Mouse (Mus musculus) ES-Bruce4 (cell line): ENCODE measurements around the gene Jdp2. TPM values are rescaled to one million over a fixed set of nuclear protein-coding genes. Genes with fewer than 3 reads are reported as not detected.

Experiments used
- H3K27ac ChIP-seq: 2 replicates; pipeline ENCODE4 v1.5.1; 2012; ENCODE audit warnings: low read length, inconsistent platforms; ENCODE audit not compliant: insufficient read depth
- H3K27me3 ChIP-seq: 2 replicates; pipeline ENCODE4 v1.6.1; 2012; ENCODE audit warnings: mild to moderate bottlenecking, low read length, inconsistent platforms; ENCODE audit not compliant: control insufficient read depth, poor library complexity, insufficient read depth, severe bottlenecking
- H3K36me3 ChIP-seq: 2 replicates; pipeline ENCODE4 v1.6.1; 2012; ENCODE audit warnings: inconsistent platforms, mild to moderate bottlenecking, low read length, moderate library complexity; ENCODE audit not compliant: control insufficient read depth, poor library complexity, insufficient read depth, severe bottlenecking
- H3K4me1 ChIP-seq: one replicate; pipeline ENCODE4 v1.8.1; 2011; ENCODE audit warnings: low read length; ENCODE audit not compliant: control insufficient read depth, insufficient read depth
- H3K4me3 ChIP-seq: 2 replicates; pipeline ENCODE4 v1.5.1; 2011; ENCODE audit warnings: low read depth, mild to moderate bottlenecking, low read length
- H3K9ac ChIP-seq: 2 replicates; pipeline ENCODE4 v1.6.1; 2012; ENCODE audit warnings: low read depth, mild to moderate bottlenecking, inconsistent platforms; ENCODE audit not compliant: poor library complexity, severe bottlenecking
- H3K9me3 ChIP-seq: replicated peaks from 2 replicates; pipeline ENCODE4 v1.6.1; 2012; ENCODE audit warnings: mild to moderate bottlenecking, low read length, inconsistent platforms; ENCODE audit not compliant: control insufficient read depth, poor library complexity, insufficient read depth, severe bottlenecking
- CTCF ChIP-seq: IDR thresholded peaks from one replicate; pipeline ENCODE4 v1.8.1; 2011; ENCODE audit warnings: low read depth, low read length
- EP300 ChIP-seq: IDR thresholded peaks from 2 replicates; pipeline ENCODE4 v1.6.1; 2011; ENCODE audit warnings: low read depth, low read length; ENCODE audit not compliant: insufficient read depth
- POLR2A ChIP-seq: IDR thresholded peaks from one replicate; pipeline ENCODE4 v1.8.1; 2011; ENCODE audit warnings: low read length; ENCODE audit not compliant: insufficient read depth
- polyA plus RNA-seq: library from polyadenylated mRNA; stranded (reverse); fragments of >200 nt; gene quantifications from 2 replicates; pipeline ENCODE4 v1.2.4, GENCODE M21; 2011; ENCODE audit warnings: low read depth; ENCODE audit not compliant: missing spikeins, insufficient read depth, insufficient read length

Jdp2 gene
- polyA plus RNA-seq, 1 experiment = 14.0 TPM

- Histone ChIP-seq H3K27me3 (0 out of 2 replicates have a peak, but pooled peaks cover 7% of the 10 kb centered on the region), H3K4me3 (no peak overlapping the region), H3K27ac (no peak overlapping the region), H3K36me3 (no peaks in the 10 kb centered on the region), H3K4me1 (no peaks in the 10 kb centered on the region), H3K9ac (no peak overlapping the region), H3K9me3 (no peaks in the 10 kb centered on the region)
- TF ChIP-seq EP300 = no peak
- TF ChIP-seq POLR2A = no peak
- TF ChIP-seq CTCF = no peak
These were observed 4.9 kb downstream of the Jdp2 start for GRCm38 (mm10) chr12:85603767-85604166.

DNA sequence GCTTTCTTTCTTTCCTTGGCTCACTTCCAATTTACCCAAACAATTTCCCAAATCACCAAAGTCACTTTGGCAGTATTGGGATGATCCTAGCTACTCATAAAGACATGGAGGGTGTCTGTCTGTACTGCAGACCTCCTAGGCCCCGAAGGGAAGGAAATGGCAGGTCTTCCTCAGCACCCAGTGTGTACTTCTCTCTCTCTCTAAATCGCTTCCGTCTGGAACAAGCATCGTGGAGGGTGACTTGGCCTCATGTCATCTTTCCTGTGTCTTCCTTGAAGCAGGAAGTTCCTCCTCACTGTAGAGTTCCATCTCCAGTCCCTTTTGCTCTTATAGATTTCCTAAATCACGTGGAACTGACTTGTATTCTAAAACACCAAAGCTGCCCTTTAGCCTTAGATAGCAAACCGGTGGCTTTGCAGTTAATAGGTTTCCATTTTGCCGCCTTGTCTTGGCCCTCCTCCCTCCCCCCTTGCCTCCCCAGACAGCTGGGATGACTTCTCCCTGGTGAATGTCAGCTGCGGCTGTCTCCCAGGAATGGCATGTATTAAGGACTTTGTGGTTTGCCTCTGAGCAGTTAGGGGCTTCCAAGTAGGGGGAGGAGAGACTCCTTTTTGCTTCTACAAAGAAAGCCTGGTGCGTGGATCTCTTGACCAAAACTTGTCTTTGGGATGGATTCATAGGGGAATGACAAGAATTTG lies 5.6 kb downstream of the Jdp2 start:
- TF ChIP-seq CTCF (no peak), POLR2A (no peak), EP300 (no peak)
- Histone ChIP-seq H3K4me1 (no peaks in the 10 kb centered on the region), H3K27ac (no peak overlapping the region), H3K4me3 (no peak overlapping the region), H3K27me3 (0 out of 2 replicates have a peak, but pooled peaks cover 4% of the 10 kb centered on the region), H3K9ac (no peak overlapping the region), H3K9me3 (no peaks in the 10 kb centered on the region), H3K36me3 (no peaks in the 10 kb centered on the region)

DNA sequence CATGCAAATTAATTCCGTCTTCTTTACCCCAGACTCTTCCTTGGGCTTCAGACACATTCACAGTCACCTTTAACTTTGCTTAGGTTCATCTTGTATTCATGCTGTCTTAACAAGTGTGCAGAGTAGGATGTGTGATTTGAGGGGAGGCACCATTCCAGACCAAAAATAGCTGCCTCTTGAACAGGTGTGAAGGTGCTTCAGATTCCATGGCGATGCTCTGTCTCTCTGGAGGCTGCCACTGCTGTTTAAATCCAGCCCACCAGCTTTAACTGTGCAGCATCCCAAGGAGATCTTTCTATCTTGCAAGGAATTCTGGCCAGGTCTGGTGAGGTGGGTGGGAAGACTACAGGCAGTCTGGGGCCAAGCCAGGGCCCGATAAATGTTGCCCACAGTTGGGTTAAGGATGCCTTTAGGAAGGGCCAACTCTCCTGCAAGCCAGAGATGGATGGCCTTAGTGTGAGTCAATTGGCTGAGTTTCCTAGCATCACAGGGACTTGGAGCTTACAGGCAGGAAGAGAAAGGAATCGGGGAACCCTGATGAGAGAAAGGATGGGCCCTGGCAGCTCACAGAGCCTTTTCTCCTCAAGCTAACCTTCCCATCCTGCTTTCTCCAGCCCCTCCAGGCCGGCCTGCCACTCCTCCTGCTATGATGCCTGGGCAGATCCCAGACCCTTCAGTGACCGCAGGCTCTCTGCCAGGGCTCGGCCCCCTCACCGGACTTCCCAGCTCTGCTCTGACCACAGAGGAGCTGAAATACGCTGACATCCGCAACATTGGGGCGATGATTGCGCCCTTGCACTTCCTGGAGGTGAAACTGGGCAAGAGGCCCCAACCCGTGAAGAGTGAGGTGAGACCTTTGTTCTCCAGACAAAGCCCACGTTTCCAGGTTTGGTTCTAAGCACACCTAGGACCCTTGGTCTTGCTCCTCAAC lies 9.0 kb downstream of the Jdp2 start:
- H3K4me3 ChIP-seq = no peak overlapping the region
- H3K4me1 ChIP-seq = no peaks in the 10 kb centered on the region
- no peaks in the 10 kb centered on the region for H3K27me3 ChIP-seq
- H3K9me3 ChIP-seq = no peaks in the 10 kb centered on the region
- H3K9ac ChIP-seq = no peak overlapping the region
- no peak overlapping the region for H3K27ac ChIP-seq
- H3K36me3 ChIP-seq = no peaks in the 10 kb centered on the region; the same call in 1 of the 2 replicates
- TF ChIP-seq EP300 (no peak), POLR2A (no peak), CTCF (no peak)

DNA sequence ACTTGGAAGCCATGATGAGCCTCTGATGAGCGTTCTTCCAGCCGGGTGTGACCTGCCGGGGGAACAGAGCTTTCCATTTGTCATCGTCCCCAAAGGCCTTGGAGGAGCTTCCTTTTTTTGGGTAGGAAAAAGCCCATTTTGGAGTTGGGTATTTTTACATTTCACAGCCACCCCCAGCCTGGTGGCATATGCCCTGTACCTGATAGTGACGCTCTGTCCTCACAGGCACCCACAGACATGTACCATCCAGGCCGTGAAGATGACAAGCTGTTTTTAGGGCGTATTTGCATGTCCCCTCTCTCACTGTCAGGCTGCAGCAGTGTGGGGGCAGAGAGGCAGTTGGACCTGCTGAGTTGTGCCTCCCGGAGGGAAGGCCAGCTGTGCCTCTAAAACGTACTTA lies 11.3 kb downstream of the Jdp2 start:
- Histone ChIP-seq H3K9me3 (no peaks in the 10 kb centered on the region), H3K27me3 (no peaks in the 10 kb centered on the region), H3K9ac (no peak overlapping the region), H3K27ac (no peak overlapping the region), H3K4me3 (no peak overlapping the region), H3K4me1 (no peaks in the 10 kb centered on the region), H3K36me3 (no peaks in the 10 kb centered on the region; the same call in 1 of the 2 replicates)
- no peak for TF ChIP-seq EP300

DNA sequence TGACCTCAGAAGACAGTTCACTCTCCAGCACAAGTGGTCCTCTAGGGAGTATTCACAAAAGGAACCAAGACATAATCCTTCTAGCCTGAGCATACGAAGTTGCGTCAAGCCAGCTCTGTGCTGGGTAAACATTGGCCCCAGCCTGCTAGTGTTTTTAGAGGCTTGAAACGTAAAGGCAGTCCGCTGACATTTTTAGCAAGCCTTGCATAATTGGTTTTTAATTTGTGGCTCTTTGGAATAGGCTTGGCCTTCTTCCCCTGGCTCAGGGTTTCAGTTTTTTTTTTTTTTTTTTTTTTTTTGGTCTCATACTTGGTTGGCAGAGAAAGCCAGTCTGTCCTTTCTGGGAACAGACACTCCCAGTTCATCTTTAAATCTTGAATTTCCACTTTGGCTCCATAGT lies 15.3 kb downstream of the Jdp2 start:
- Histone ChIP-seq H3K4me1 (peaks cover 4% of the 10 kb centered on the region), H3K4me3 (no peak overlapping the region), H3K36me3 (no peaks in the 10 kb centered on the region; the same call in 1 of the 2 replicates), H3K9me3 (no peaks in the 10 kb centered on the region), H3K27ac (no peak overlapping the region), H3K27me3 (no peaks in the 10 kb centered on the region), H3K9ac (no peak overlapping the region)
- TF ChIP-seq EP300 (no peak), POLR2A (no peak), CTCF (no peak)

DNA sequence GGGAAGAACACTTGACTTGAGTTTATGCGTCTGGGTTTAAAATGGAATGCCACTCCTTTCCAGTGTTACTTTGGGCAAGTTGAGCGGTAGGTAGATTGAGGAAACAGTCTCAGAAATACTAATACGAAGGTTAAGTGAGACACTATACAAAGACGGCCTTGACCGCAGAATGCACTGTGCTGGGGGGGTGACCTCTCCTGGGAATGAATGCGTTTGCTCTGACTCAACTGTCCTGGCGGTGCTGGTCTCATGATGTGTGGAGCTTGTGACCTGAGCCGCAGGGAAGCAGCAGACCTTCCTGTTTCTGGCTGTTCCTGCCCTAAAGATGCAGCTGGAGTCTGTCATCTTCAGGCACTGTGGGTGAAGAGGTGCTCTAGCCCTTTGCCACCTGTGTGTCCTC lies 16.7 kb downstream of the Jdp2 start:
- Histone ChIP-seq H3K9me3 (no peaks in the 10 kb centered on the region), H3K27ac (no peak overlapping the region), H3K4me3 (no peak overlapping the region), H3K9ac (no peak overlapping the region), H3K4me1 (peaks cover 4% of the 10 kb centered on the region), H3K36me3 (no peaks in the 10 kb centered on the region), H3K27me3 (no peaks in the 10 kb centered on the region)
- TF ChIP-seq POLR2A (no peak), EP300 (peak; percentile 86), CTCF (no peak)
